Mouse (Mus musculus) spleen, adult 2 months (tissue): ENCODE results near the gene Atp13a5. TPM values are rescaled to one million over a fixed set of nuclear protein-coding genes. Genes with fewer than 3 reads are reported as not detected.

Source experiments
- DNase-seq, 2 experiments: peaks; one replicate each; pipeline versions ENCODE4 v3.0.0 to v3.0.0-alpha.2; 2012 to 2021; ENCODE audit warnings: low spot score in 2 of 2, low read depth in 1 of 2
- H3K27ac ChIP-seq: fragments of 200-500 bp; 2 replicates; pipeline ENCODE4 v1.5.1; 2012; ENCODE audit warnings: low read length, inconsistent platforms; ENCODE audit not compliant: insufficient read depth
- H3K27me3 ChIP-seq: fragments of 200-500 bp; 2 replicates; pipeline ENCODE4 v1.6.1; 2012; ENCODE audit warnings: mild to moderate bottlenecking, moderate library complexity, low read length, inconsistent platforms; ENCODE audit not compliant: control insufficient read depth, insufficient read depth
- H3K36me3 ChIP-seq: fragments of 200-500 bp; 2 replicates; pipeline ENCODE4 v1.6.1; 2012; ENCODE audit warnings: mild to moderate bottlenecking, low read length, inconsistent platforms; ENCODE audit not compliant: control insufficient read depth, insufficient read depth
- H3K4me1 ChIP-seq: fragments of 200-500 bp; 2 replicates; pipeline ENCODE4 v1.6.1; 2011; ENCODE audit warnings: inconsistent platforms; ENCODE audit not compliant: control insufficient read depth, insufficient read depth, insufficient read length
- H3K4me3 ChIP-seq: fragments of 200-500 bp; 2 replicates; pipeline ENCODE4 v1.5.1; 2011; ENCODE audit warnings: mild to moderate bottlenecking, inconsistent platforms; ENCODE audit not compliant: insufficient read depth, insufficient read length; ENCODE audit errors: extremely low read depth
- CTCF ChIP-seq: fragments of 200-500 bp; IDR thresholded peaks from 2 replicates; pipeline ENCODE4 v1.5.1; 2011; ENCODE audit warnings: mild to moderate bottlenecking, inconsistent platforms; ENCODE audit not compliant: insufficient read depth, insufficient read length, insufficient replicate concordance; ENCODE audit errors: extremely low read depth
- POLR2A ChIP-seq: fragments of 200-500 bp; IDR thresholded peaks from 2 replicates; pipeline ENCODE4 v1.6.1; 2011; ENCODE audit warnings: low read depth, low read length, inconsistent platforms
- WGBS: fragments of 180-500 bp; shearing (Covaris S2); methylation state at CpG from one replicate; pipeline ENCODE4 v1.1.7; 2018; 5-methylcytosine and 5-hydroxymethylcytosine counted together
- polyA plus RNA-seq: library from polyadenylated mRNA; depleted of rRNA; stranded (reverse); fragments of >200 nt; gene quantifications from 2 replicates; pipeline ENCODE4 v1.2.3, GENCODE M21; 2012; rRNA removed

Atp13a5 gene
- polyA plus RNA-seq, 1 experiment: not detected

DNA sequence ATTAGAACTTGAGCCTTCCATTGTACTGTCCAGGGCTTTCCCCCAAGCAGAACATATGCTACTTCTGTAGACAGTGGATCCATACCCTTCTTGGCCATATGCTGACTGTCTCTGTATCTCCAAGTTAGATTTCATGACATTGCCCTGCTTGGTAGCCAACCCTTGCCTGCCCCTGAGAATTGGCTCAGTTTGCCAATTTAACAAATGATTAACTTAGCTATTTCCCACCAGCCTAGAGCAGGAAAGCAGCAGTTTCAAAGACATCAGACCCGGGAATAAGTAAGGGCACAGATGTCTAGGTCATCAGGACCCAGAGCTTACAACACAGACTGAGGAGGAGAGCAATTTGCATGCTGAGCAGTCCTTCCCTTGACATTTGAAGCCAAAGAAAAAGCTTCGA lies 173.0 kb downstream of the Atp13a5 start:
- TF ChIP-seq POLR2A: no peak
- no peak for TF ChIP-seq CTCF
- Histone ChIP-seq H3K4me1 (no peaks in the 10 kb centered on the region), H3K27ac (no peak overlapping the region), H3K36me3 (no peaks in the 10 kb centered on the region), H3K27me3 (no peaks in the 10 kb centered on the region), H3K4me3 (no peak overlapping the region)
- no peak for DNase-seq
- WGBS: 43% methylated on average over 2 of the region's 2 CpGs

- TF ChIP-seq CTCF: no peak
- no peak for TF ChIP-seq POLR2A
- WGBS: 88% methylated on average over 7 of the region's 7 CpGs
Observed at GRCm38 (mm10) chr16:29204875-29205274, 173.7 kb downstream of the Atp13a5 start.

DNA sequence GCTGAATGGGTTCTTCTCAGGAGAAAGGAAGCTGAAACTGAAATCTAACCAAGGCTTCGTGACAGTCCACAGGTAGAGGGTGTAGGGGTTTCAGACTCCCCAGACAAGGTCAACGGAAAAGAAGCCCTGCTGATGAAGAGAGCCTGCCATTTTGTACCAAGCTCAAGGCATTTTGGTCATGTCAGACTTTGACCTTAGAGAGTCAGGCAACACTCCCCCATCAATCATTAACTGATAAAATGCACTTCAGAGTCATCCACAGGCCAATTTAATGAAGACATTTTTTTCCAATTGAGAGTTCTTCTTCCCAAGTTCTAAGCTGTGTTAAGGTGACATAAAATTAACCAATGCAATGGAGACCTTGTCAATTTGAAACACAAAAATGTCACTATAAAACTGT lies 177.4 kb downstream of the Atp13a5 start:
- H3K4me1 ChIP-seq: no peaks in the 10 kb centered on the region
- TF ChIP-seq CTCF (no peak), POLR2A (no peak)
- no peaks in the 10 kb centered on the region for H3K36me3 ChIP-seq
- H3K27me3 ChIP-seq: no peaks in the 10 kb centered on the region
- WGBS: 83% methylated on average over 2 of the region's 2 CpGs
- DNase-seq: no peak
- H3K27ac ChIP-seq: no peak overlapping the region
- H3K4me3 ChIP-seq: no peak overlapping the region

More at GRCm38 (mm10) chr16:29204875-29205274, 173.7 kb downstream of the Atp13a5 start:
- H3K27ac ChIP-seq: no peak overlapping the region
- no peaks in the 10 kb centered on the region for H3K27me3 ChIP-seq
- DNase-seq: no peak
- no peak overlapping the region for H3K4me3 ChIP-seq
- no peaks in the 10 kb centered on the region for H3K4me1 ChIP-seq
- H3K36me3 ChIP-seq: no peaks in the 10 kb centered on the region

GRCm38 (mm10) chr16:29198461-29198860 lies 180.1 kb downstream of the Atp13a5 start:
- no peaks in the 10 kb centered on the region for H3K36me3 ChIP-seq
- no peaks in the 10 kb centered on the region for H3K27me3 ChIP-seq
- no peak overlapping the region for H3K4me3 ChIP-seq
- TF ChIP-seq POLR2A (no peak), CTCF (no peak)
- H3K27ac ChIP-seq: no peak overlapping the region
- no peak for DNase-seq
- no peaks in the 10 kb centered on the region for H3K4me1 ChIP-seq
- 56% methylated on average over 5 of the region's 5 CpGs for WGBS

DNA sequence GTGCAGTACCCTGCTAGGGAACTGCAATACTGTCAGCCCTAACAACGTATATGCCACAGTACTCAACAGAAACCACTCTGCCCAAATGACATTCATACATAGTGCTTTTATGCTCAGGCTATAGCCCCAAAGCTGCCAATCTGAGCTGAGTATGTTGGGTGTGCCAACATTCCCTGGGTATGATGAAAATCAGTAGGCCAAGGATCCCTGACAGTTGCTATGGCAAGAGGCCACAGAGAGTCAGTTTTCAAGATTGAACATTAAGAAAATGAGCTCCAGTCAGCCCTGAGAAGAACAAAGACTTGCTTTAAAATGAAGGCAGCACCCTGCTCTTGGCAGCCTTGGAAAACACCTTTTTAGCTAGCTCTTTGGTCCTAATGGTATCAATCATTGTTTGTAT lies 183.4 kb downstream of the Atp13a5 start:
- no peak for TF ChIP-seq CTCF
- TF ChIP-seq POLR2A: no peak
- WGBS: 88% methylated on average over 1 of the region's 1 CpGs
- no peaks in the 10 kb centered on the region for H3K36me3 ChIP-seq

GRCm38 (mm10) chr16:29193981-29194380 lies 184.6 kb downstream of the Atp13a5 start:
- H3K27ac ChIP-seq: no peak overlapping the region
- 88% methylated on average over 4 of the region's 4 CpGs for WGBS
- H3K4me3 ChIP-seq: no peak overlapping the region
- no peak for DNase-seq
- no peaks in the 10 kb centered on the region for H3K27me3 ChIP-seq
- H3K4me1 ChIP-seq: no peaks in the 10 kb centered on the region
- TF ChIP-seq CTCF (no peak), POLR2A (no peak)
- no peaks in the 10 kb centered on the region for H3K36me3 ChIP-seq

More for the DNA sequence above, 183.4 kb downstream of the Atp13a5 start:
- no peak overlapping the region for H3K27ac ChIP-seq
- no peak for DNase-seq
- H3K4me3 ChIP-seq: no peak overlapping the region
- no peaks in the 10 kb centered on the region for H3K4me1 ChIP-seq
- H3K27me3 ChIP-seq: no peaks in the 10 kb centered on the region

DNA sequence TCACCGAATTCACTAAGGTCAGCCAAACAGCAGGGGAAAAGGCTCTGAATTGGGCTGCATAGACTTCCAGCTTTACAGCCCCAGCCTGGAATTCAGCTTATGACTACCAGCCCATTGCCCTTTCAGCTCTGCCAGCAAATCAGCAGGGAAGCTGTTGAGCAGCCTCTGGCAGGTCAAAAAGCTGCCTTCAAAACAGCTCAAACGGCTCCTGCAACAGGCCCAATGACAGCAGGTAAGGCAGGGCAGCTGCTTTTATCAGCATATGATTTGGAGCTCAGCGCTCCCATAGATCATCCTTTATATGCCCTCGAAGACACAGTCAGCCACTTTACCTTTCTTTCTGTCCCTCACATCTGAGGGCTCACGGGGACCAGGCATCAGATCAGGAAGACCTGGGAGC lies 185.6 kb downstream of the Atp13a5 start:
- WGBS: 29% methylated on average over 5 of the region's 5 CpGs
- Histone ChIP-seq H3K4me3 (no peak overlapping the region), H3K36me3 (no peaks in the 10 kb centered on the region), H3K27ac (no peak overlapping the region), H3K4me1 (no peaks in the 10 kb centered on the region), H3K27me3 (no peaks in the 10 kb centered on the region)
- TF ChIP-seq POLR2A: no peak
- no peak for TF ChIP-seq CTCF
- DNase-seq: no peak

Other genes with a start within 250 kb of the Atp13a5 start
- not detected in 2 replicates for gene Hrasls, start 169.0 kb downstream of the Atp13a5 start, polyA plus RNA-seq
- gene Atp13a4, start 166.1 kb upstream of the Atp13a5 start, polyA plus RNA-seq: not detected in 2 replicates
- 4.3 and 5.5 TPM in 2 replicates for gene Opa1, start 200.6 kb upstream of the Atp13a5 start, polyA plus RNA-seq